Mouse (Mus musculus) heart, adult 11 months (tissue): ENCODE measurements around the gene Mtrr.

Experiments
- DNase-seq: peaks from one replicate; pipeline ENCODE4 v3.0.0; 2022

Gene Mtrr

GRCm38 (mm10) chr13:68581747-68582516 is at the start of gene Mtrr, which contains the start of gene Fastkd3:
Gene Mtrr (minus strand): TSS chr13:68582149.
Gene Fastkd3 (plus strand): TSS chr13:68582234.
- DNase-seq, result peak; percentile 100

DNA sequence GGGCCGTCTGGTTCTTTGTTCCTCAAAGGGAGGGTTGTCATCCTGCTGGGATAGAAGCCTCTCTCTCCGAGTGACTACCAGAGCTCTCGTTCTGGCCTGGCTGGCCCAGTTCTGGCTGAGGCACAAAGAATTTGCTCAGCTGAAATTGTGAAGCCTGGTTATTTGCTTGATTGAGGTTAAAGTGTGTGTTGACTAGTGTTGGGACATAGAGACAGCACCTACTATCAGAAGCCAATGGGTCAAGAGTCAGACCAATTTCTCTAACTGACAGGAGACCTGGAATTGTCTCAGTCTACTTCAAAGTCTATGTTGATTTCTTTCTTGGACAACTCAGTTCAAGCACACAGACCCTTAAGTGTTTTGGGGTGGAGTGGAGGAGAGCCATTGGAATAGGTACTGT is 45.1 kb upstream of the Mtrr start:
- no peak for DNase-seq

DNA sequence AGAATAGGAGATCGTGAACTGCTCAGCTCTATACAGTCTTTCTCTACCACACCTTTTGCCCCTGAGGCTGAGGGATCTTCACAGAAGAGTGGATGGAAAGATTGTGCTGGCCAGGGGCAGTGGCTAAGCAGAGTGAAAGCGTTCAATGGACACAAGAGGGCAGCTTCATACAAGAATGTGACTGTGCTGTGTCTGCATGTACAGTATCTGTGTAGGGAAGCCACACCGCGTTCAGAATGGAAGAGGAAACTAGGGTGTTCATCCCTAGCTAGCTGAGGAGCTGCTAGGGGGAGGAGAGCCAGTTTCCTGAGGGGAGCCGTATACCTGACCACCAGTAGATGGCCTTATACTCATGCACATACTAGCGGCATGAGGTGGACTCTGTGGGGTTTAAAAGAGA is 40.8 kb upstream of the Mtrr start:
- DNase-seq, result no peak

DNA sequence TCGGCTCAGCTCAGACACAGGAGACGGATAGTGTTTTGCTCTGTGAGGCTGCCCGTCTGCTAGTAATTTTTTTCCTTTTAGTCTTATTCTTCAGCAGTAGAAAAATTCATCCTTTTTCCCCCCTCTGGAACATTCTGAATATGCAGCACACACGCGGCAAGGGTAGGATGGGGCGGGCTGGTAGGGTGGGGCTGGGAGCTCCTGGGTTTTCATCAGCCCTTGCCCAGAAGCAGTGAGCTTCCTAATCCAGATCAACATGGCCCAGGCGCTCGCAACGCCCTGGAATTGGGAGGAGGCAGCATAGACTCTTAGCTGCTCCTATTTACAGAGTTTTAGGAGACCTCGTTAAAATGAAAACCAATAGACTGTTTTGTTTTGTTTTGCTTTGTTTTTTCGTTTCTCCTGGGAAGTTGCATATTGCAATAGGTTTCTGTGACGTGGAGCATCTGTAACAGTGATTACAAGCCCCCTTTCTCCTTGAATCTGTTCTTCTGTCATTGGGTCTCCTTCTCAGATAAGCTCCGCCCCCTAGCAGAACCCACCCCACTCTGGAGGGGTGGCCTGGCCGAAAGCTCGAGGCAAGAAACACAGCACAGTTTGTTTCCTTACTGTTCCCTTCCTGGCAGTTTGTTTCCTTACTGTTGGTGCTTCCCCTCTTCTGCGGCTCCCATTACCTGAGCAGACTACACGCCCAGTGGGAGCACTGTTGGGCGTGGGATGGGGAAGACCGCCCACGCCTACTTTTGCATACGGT is 25.9 kb upstream of the Mtrr start:
- no peak for DNase-seq

DNA sequence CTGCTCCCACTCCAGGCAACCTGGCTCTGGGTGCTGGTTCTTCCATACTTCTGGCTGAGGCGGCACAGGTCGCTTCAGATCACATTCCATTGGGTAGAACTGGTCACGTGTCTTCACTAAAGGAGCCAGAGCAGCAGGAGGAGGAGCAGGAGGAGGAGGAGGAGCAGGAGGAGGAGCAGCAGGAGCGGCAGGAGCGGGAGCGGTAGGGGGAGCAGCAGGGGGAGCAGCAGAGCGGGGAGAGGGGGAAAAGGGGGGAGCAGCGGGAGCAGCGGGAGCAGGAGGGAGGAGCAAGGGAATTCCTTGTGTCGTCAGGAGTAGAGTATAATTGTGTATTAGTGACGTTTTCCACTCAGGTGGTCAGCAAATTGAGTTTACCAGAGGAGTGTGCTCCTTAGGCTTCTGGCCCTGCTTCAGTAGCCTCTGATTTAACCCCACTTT is 23.8 kb upstream of the Mtrr start:
- DNase-seq, result peak; percentile 95

- no peak for DNase-seq
Measured at GRCm38 (mm10) chr13:68603085-68603484, 21.1 kb upstream of the Mtrr start.

DNA sequence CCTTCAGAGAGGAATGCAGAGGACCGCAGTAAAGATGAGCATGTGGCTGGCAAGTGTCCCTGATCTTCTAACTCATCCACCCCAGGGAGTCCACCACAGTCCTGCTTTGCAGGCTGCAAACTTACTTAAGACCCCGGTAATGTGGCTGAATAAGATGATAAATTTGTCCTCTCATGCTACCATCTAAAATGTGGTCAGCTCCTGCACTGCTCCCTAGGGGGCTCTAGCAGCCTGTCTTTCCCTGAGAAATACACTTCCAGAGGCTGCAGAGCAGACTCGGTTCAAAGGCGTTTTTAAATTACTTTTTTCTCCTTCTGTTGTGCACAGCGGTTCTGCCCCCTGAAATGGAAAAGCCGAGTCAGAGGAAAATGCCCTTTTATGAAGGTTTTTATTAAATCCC is 19.2 kb upstream of the Mtrr start:
- DNase-seq, result no peak

DNA sequence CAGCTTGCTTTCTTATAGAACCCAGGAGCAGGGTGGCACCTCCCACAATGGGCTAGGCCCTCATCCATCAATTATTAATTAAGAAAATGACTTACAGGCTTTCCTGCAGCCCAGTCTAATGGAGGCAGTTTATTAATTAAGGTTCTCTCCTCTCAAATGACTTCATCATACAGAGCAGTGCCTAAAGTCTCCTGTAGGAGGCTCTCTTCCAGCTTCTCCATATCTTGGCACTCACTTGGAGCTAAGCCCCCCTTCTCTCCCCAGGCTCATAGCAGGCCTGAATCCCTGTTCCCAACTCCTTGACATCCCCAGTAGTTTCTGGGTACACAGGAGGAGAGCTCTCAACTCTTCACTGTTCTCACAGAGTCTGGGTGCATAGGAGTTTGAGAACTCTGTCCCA is 17.0 kb upstream of the Mtrr start:
- no peak for DNase-seq

DNA sequence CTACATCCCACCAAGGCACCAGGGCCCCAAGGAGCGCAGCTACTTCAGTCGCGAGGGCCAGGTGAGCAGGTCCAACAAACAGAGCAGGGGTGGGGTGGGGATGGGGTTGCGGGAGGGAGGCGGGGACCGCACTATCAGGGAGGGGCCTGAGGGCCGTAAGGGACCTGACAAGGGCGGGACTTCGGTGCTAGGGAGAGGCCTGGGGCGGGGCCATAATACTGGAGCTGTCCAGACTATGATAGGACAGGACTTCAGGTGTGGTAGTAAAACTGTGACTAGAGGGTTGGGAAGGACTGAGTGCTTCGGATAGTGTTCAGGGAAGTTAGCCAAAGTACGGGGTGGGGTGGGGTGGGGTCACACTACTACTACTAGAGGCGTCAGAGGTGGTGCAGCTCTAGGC is 15.7 kb upstream of the Mtrr start:
- DNase-seq, result no peak

GRCm38 (mm10) chr13:68597199-68597598 is 15.2 kb upstream of the Mtrr start, which contains the start of gene 1700001L19Rik:
Gene 1700001L19Rik (plus strand): TSS chr13:68597421.
- no peak for DNase-seq

GRCm38 (mm10) chr13:68593797-68594196 is 11.8 kb upstream of the Mtrr start:
- DNase-seq, result no peak

- no peak for DNase-seq
Measured at GRCm38 (mm10) chr13:68588352-68588751, 6.4 kb upstream of the Mtrr start.

GRCm38 (mm10) chr13:68585441-68585840 is 3.5 kb upstream of the Mtrr start:
- peak; percentile 83 for DNase-seq

DNA sequence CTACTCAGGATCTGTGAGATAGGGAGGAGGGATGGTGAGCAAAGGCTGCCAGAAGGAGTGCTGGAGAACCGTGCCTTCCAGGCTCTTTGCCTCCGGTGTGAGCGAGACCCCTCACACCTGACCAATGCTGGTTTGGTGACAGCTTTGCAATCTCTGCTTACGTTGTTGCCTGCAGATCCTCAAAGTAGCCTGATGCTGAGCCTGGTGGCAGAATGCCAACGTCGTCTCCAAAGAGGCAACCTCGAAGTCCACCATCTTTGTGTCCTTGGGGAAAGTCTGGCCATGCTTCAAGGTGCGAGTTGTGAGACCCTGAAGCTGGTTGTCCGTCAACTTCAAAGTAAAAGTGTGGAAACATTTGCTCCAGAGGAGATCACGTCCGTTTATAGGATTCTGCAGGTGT is 2.0 kb upstream of the Mtrr start:
- peak; percentile 42 for DNase-seq

DNA sequence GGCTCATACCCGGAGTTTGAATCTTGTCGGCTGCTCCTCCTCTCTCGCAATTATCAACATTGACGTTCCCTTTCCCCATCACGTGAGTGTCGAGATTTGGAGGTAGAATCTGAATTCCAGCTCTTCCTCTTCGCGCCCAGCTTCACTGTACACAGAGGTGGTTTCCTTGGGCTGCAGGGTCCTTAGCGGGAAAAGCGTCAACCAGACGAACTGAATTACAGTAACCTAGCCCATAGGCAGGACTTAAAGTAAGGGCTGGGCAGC is 500 bp upstream of the Mtrr start:
- no peak for DNase-seq

DNA sequence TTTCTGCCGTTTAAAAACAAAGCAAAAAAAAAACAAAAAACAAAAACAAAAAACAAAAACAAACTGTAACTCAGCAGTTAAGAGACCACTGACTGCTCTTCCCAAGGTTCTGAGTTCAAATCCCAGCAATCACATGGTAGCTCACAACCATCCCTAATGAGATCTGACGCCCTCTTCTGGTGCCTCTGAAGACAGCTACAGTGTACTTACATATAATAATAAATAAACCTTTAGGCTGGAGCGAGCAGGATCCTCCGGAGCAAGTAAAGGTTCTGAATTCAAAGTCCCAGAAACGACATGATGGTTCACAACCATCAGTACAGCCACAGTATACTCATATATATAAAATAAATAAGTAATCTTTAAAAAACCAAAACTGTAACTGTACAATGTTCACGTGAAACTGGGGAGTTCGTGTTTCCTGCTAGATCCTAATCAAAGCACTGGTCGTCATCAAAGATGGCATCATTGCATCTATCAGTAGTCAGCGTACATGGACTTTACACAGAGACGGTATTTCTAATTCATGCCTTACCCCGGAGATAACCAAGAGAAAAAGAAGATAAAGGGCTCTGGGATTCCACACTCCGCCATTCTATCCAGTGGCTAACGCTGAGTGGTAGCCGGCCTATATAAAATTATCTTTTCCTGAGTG is 736 bp downstream of the Mtrr start:
- DNase-seq, result no peak

- no peak for DNase-seq
Measured at GRCm38 (mm10) chr13:68577945-68578344, 4.0 kb downstream of the Mtrr start.

- no peak for DNase-seq
Measured at GRCm38 (mm10) chr13:68574398-68574797, 7.6 kb downstream of the Mtrr start.

DNA sequence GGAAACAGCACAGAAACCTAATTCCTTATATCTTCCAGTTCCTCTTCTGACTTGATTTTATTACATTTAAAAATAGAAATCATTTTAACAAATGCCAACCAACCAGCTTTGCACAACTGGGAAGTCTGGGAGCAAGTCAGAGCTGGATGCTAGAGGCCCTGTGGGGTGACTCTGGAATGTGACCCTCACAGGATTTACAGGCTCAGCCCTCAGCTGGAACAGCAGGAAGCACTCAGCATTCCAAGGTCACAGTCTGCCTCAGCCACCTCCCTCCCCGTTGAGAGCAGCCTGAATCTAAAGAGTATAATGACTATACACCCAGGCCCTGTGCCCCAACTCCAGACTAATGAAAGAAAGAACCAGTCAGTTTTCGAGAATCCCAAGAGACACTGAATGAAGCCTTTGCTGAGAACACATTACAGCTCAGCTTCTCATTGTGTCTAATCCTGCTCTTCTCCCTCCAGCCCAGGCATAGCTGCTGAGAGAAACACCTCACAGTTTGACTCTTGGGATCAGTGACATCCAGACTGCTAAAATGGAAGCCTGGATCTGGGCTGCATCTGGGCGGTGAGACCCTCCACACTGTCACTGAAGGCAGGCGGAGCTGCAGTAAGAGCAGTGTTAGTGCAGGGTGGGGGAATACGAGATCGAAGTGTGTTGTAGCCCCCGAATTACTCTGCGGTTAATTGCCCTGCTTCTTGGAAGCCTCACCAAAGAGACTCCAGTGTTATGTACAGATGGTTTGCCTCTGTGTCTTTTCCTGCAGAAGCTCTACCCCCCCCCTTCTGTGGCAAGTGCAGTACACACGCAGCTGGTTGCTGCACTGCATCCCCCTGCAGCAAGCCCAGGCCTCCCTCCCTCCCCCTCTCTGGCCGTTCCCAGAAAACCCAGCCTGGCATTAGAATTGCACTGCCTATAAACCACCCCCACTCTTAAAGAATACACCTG is 8.7 kb downstream of the Mtrr start:
- DNase-seq, result no peak

GRCm38 (mm10) chr13:68572247-68572646 is 9.7 kb downstream of the Mtrr start:
- peak; percentile 93 for DNase-seq

DNA sequence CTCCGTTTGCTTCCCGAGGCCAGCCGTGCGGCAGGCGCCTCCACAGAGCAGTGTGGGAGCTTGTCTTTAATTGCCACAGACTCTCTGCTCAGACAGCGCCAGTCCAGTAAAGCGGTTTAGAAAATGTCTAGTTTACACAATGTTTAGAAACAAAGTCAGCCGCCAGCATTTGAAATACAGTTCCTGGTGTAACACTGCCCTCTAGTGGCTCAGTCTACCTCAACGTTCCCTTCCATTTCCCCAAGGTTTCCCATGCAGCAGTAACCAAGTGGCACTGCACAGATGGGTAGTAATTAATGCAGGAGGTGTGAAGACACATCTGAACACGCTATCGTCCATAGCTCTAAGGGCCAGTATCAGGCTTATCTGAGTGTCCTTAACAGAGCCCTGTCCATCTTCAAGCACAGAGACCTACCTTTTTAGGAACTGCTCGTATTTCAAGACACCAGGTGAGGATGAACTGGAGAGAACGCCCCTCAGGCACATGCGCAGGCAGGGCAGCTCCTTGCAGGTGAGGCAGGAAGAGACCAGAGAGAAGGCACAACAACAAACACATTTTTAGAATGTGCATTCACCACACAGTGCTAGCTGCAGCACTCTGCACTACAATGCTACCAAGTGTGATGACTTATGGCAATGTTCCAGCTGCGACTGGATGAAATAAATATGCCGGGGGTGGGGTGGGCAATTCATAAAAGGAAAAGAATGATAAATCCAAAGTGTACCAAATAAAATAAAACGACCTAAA is 12.2 kb downstream of the Mtrr start:
- DNase-seq, result peak; percentile 82

DNA sequence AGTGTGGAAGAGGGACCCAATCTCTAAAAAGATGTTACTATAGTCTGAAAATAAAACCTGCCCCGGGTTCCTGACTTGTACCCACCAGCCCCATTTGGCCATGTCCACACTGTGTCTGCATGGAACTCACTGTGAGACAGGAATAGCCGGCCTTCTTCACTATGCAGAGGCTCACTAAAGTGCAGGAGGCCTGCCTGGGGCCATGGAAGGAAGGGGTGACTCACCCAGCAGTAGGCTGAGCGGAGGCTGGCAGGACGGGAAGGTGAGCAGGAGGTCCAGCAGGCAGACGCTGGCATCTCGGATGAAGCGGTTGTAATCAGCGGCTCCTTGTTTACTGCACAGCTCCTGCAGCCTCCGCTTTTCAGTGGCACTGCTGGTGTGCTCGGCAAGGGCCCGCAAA is 13.4 kb downstream of the Mtrr start:
- peak; percentile 65 for DNase-seq
